Mouse (Mus musculus) G1E (cell line): ENCODE results near the gene Mthfd2l. TPM values are rescaled to one million over a fixed set of nuclear protein-coding genes. Genes with fewer than 3 reads are reported as not detected.

ENCODE experiments used
- ATAC-seq: 2 replicates; pipeline ENCODE4 v1.8.0; 2016; ENCODE audit warnings: mild to moderate bottlenecking; ENCODE audit not compliant: insufficient number of reproducible peaks, poor library complexity, low FRiP score, severe bottlenecking; ENCODE audit errors: extremely low read depth
- DNase-seq: peaks from one replicate; pipeline ENCODE4 v3.0.0; 2012; ENCODE audit warnings: low spot score
- H3K27me3 ChIP-seq: 2 replicates; pipeline ENCODE4 v1.6.1; 2012; ENCODE audit warnings: mild to moderate bottlenecking, low read length, inconsistent platforms; ENCODE audit not compliant: insufficient read depth
- H3K36me3 ChIP-seq: replicated peaks from 2 replicates; pipeline ENCODE3; 2012; ENCODE audit warnings: mild to moderate bottlenecking, inconsistent platforms
- H3K4me1 ChIP-seq: 2 replicates; pipeline ENCODE4 v1.6.1; 2012; ENCODE audit warnings: low read depth, low read length, inconsistent platforms, mixed read lengths; ENCODE audit not compliant: insufficient read depth
- H3K4me3 ChIP-seq: 2 replicates; pipeline ENCODE4 v1.5.1; 2012; ENCODE audit warnings: low read depth, mild to moderate bottlenecking, inconsistent platforms, low read length, moderate library complexity, mixed read lengths
- H3K9me3 ChIP-seq: replicated peaks from 2 replicates; pipeline ENCODE4 v1.6.1; 2012; ENCODE audit warnings: inconsistent platforms
- CTCF ChIP-seq: IDR thresholded peaks from 2 replicates; pipeline ENCODE4 v1.5.1; 2012; ENCODE audit warnings: low read depth, low read length, inconsistent platforms, mixed read lengths
- GATA1 ChIP-seq: IDR thresholded peaks from 2 replicates; pipeline ENCODE4 v1.6.1; 2012; ENCODE audit warnings: borderline replicate concordance, low read length, inconsistent platforms, mixed read lengths
- GATA2 ChIP-seq: IDR thresholded peaks from 2 replicates; pipeline ENCODE4 v1.6.1; 2012; ENCODE audit warnings: low read depth, low read length, inconsistent platforms, borderline replicate concordance
- POLR2AphosphoS5 ChIP-seq: IDR thresholded peaks from 2 replicates; pipeline ENCODE4 v1.6.1; 2012; ENCODE audit warnings: low read depth, low read length, inconsistent platforms; ENCODE audit not compliant: insufficient replicate concordance
- TAL1 ChIP-seq: conservative IDR thresholded peaks from 2 replicates; pipeline ENCODE4 v1.6.1; 2012; ENCODE audit warnings: low read depth, low read length, inconsistent platforms, mixed read lengths
- polyA plus RNA-seq: library from polyadenylated mRNA; stranded (reverse); fragments of >175 nt; gene quantifications from 2 replicates; pipeline ENCODE4 v1.2.3, GENCODE M21; 2012
- total RNA-seq, 2 experiments: library from RNA; stranded (forward) in 1 of 2; stranded (reverse) in 1 of 2; fragments of 200-1000 nt in 1 of 2; fragments of >200 nt in 1 of 2; fragmentation: Nextera tagmentation in 1 of 2; gene quantifications; 2 replicates each; pipeline ENCODE4 v1.2.3; 2014 to 2017

Gene Mthfd2l
- total and polyA plus RNA-seq, 3 experiments: 6.6 to 12.8 (median 12.4) TPM

DNA sequence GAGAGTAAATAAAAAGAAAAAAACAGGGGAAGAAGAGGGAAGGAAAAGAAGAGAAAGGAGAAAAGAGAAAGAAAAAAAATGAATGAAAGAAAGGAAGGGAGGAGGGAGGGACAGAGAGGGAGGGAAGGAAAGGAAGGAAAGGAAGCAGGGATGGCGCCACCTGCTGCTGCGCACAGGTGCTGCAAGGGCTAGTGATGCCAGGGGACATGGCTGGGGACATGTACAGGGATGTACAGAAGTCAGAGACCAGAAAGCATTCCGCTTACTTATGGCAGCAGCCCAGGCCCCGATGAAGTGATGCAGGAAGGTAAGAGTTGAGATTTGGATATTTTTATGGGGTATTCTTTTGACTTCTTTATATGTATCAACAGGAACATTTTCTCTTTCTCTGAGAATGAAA, 33.4 kb downstream of the Mthfd2l start:
- no peaks in the 10 kb centered on the region for H3K36me3 ChIP-seq
- H3K4me3 ChIP-seq: no peak overlapping the region
- no peaks in the 10 kb centered on the region for H3K9me3 ChIP-seq
- ATAC-seq: no peak
- TF ChIP-seq TAL1 (no peak), GATA1 (no peak), POLR2AphosphoS5 (no peak), CTCF (peak; percentile 76)
- H3K4me1 ChIP-seq: no peaks in the 10 kb centered on the region
- no peaks in the 10 kb centered on the region for H3K27me3 ChIP-seq
- no peak for DNase-seq

DNA sequence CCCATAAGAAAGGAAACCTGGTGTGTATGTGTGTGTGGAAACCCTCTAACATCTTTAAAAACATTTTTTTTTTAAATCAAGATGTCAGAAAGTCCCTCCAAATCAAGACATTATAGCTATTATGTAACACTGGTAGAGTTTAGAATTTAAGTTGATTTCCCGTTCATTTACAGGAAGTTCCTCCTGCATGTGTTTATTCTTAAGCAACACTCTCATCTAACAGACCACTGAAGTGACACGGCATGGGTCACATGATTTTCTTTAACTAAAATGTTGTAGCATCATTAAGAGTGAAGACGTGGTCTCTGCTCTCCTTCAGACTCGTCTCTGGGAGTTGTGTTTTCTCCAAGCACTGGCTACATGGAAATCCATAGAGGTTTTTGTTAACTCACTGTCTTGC, 33.8 kb downstream of the Mthfd2l start:
- no peaks in the 10 kb centered on the region for H3K9me3 ChIP-seq
- no peaks in the 10 kb centered on the region for H3K4me1 ChIP-seq
- DNase-seq (no peak), ATAC-seq (no peak)
- no peaks in the 10 kb centered on the region for H3K36me3 ChIP-seq
- H3K27me3 ChIP-seq: no peaks in the 10 kb centered on the region
- no peak overlapping the region for H3K4me3 ChIP-seq
- no peak for TF ChIP-seq TAL1
- no peak for TF ChIP-seq CTCF
- no peak for TF ChIP-seq GATA2
- no peak for TF ChIP-seq GATA1
- no peak for TF ChIP-seq POLR2AphosphoS5

DNA sequence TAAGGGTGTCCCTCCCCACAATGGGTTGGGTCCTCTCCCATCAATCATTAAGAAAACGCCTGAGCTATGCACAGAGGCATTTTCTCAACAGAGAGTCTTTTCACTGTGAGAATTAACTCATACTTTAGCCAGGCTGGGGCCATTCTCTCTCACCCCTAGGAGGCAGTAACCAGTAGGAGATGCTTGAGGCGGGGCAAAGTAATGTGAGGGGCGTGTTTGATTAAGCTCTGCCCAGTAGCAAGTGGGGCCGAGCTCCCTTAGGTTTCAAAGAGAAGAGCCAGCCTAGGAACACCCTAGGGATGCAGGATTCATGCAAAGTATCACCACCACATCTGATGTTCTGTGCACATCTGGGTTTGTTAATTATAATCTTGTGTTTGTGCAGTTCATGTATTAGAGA, 34.5 kb downstream of the Mthfd2l start:
- DNase-seq (no peak), ATAC-seq (no peak)
- H3K36me3 ChIP-seq: no peaks in the 10 kb centered on the region

DNA sequence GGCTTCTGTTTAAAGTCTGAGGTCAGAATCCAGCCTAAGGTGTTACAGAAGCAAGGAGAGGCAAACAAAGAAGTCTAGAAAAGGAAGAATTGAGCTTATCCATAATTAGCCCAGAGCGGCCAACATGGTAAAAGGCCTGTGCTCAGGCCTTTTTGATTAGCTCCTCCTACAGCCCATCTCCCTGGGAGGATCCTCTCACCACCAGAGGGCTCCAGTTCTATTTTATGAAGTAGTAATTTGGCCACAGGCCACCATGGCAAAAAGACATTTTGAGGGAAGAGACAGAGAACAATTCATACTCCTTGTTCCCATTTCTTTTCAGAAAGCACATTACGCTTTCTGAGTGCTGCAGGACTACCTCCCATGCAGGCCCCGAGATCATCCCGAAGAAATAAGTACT, 46.3 kb downstream of the Mthfd2l start:
- DNase-seq: no peak
- no peak for TF ChIP-seq GATA2
- no peak for TF ChIP-seq POLR2AphosphoS5
- no peak for TF ChIP-seq CTCF
- no peak for TF ChIP-seq TAL1
- TF ChIP-seq GATA1: no peak
- Histone ChIP-seq H3K27me3 (no peaks in the 10 kb centered on the region), H3K36me3 (peaks cover 7% of the 10 kb centered on the region), H3K9me3 (no peaks in the 10 kb centered on the region), H3K4me1 (no peaks in the 10 kb centered on the region), H3K4me3 (no peak overlapping the region)
- ATAC-seq: no peak

More for the DNA sequence above, 34.5 kb downstream of the Mthfd2l start:
- TF ChIP-seq GATA1 (no peak), CTCF (no peak), GATA2 (no peak), POLR2AphosphoS5 (no peak), TAL1 (no peak)
- Histone ChIP-seq H3K4me1 (no peaks in the 10 kb centered on the region), H3K27me3 (no peaks in the 10 kb centered on the region), H3K9me3 (no peaks in the 10 kb centered on the region), H3K4me3 (no peak overlapping the region)

DNA sequence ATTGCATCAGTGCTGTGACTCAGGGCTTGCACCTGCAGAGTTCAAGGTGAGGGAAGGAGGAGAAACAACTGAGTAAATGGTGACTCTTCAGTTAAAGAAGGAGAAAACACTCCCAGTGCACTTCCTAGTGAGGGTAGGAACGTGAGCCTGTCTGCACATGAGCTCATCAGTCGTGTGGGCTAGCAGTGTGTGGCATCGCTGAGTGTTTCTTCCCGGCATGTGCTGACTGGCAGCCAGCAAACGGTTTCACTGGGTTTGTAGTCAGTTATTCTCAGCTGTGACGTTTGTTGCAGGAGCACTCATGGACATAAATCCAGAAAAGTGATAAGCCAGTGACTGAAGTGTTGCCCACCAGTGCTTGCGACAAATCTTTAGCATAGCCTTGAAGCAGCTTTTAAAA, 49.4 kb downstream of the Mthfd2l start:
- ATAC-seq: no peak
- Histone ChIP-seq H3K27me3 (no peaks in the 10 kb centered on the region), H3K9me3 (no peaks in the 10 kb centered on the region), H3K4me3 (no peak overlapping the region), H3K4me1 (no peaks in the 10 kb centered on the region), H3K36me3 (peaks cover 7% of the 10 kb centered on the region)
- TF ChIP-seq TAL1: no peak
- no peak for TF ChIP-seq CTCF
- TF ChIP-seq POLR2AphosphoS5: no peak
- TF ChIP-seq GATA1: no peak
- TF ChIP-seq GATA2: no peak
- no peak for DNase-seq

DNA sequence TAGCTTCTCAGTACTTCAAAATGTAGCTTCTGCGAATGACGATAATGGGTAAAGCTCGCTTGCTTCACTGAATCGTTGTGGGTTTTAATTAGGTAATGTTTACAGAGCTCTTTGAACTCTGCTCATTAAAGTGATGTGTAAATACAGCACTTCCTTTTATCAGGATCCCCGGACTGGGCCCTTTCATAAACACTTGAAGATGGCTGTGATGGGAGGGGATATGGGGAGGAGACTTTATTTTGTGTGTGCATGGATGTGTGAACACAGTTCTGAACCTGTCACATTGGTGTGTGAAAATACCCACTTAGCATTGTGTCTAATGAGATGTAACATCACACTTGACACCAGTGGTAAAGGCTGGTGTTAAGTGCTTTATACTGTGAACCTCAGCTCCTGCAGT, 56.7 kb downstream of the Mthfd2l start:
- Histone ChIP-seq H3K4me1 (no peaks in the 10 kb centered on the region), H3K9me3 (no peaks in the 10 kb centered on the region), H3K36me3 (no peaks in the 10 kb centered on the region), H3K27me3 (no peaks in the 10 kb centered on the region), H3K4me3 (no peak overlapping the region)
- ATAC-seq (no peak), DNase-seq (no peak)
- TF ChIP-seq POLR2AphosphoS5: no peak

DNA sequence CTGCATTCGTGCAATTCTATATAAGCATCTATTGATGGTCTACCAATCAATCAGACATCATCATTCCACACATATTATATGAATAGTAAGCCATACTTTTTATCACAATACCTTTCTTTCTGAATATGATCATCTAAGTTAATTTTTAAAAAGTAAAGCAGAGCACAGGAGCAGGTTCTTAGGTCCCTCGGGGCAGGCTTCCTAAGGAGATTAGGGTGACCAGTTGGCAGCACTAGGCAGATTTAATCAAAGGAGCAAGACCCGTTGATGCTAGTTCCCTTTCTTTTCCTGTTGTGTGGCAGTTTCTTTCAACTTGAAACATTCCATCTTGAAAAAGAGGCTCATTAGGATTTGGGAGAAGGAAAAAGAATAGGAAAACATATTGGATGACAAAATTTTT, 57.2 kb downstream of the Mthfd2l start:
- DNase-seq: no peak
- TF ChIP-seq GATA1 (no peak), POLR2AphosphoS5 (no peak), TAL1 (no peak), GATA2 (no peak), CTCF (no peak)
- Histone ChIP-seq H3K36me3 (no peaks in the 10 kb centered on the region), H3K27me3 (no peaks in the 10 kb centered on the region), H3K4me3 (no peak overlapping the region), H3K4me1 (no peaks in the 10 kb centered on the region), H3K9me3 (no peaks in the 10 kb centered on the region)
- ATAC-seq: no peak
